Mouse (Mus musculus): Measurements from ENCODE around the gene Lhx2. TPM values are rescaled to one million over a fixed set of nuclear protein-coding genes. Genes with fewer than 3 reads are reported as not detected.

Lhx2 gene
- total RNA-seq (2014; rRNA removed) (82.8 and 87.6 TPM in 2 replicates), polyA plus RNA-seq (2015; fragmentation: Nextera tagmentation; extraction: Ambion mirVana) (43.5 and 45.9 TPM in 2 replicates)

- DNase-seq, result peak; percentile 50
- WGBS, result 2% methylated on average over 62 of the region's 92 CpGs
- TF ChIP-seq CTCF (IDR thresholded peaks at IDR 0.05; ENCODE audit: low read depth), result no peak
Observed at GRCm38 (mm10) chr2:38338990-38339909, at the start of gene Lhx2. Gene Lhx2 (plus strand): TSS chr2:38339281.

DNA sequence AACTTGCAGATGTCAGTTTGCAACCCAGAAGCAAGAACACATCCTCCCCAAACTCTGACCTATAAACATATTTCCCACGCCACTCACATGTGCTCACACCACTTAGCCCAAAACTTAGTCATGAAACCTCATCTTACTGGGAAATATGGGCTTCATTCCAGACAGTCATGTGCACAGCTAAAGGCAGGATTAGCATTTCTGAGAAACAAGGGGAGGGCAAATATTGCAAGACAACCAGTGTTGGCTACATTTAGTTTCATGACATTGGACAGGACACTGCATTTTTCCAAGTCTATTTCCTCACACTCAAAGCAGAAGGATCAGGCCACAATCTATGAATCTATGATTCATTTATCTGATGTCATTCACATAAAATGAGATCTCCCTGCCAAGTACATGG is 47.6 kb upstream of the Lhx2 start:
- 90% methylated on average over 1 of the region's 1 CpGs for WGBS
- no peak overlapping the region for H3K4me3 ChIP-seq (ENCODE audit: low read depth, low read length)
- no peak for TF ChIP-seq CTCF (IDR thresholded peaks at IDR 0.05; ENCODE audit: low read depth)
- H3K36me3 ChIP-seq (ENCODE audit: insufficient read depth), result no peaks in the 10 kb centered on the region
- no peak overlapping the region for H3K4me2 ChIP-seq (ENCODE audit: low read depth)
- H3K4me1 ChIP-seq (ENCODE audit: insufficient read depth), result 0 out of 2 replicates have a peak, but pooled peaks cover 3% of the 10 kb centered on the region
- ATAC-seq, result no peak
- no peak for DNase-seq
- H3K9ac ChIP-seq, result no peak overlapping the region
- no peaks in the 10 kb centered on the region for H3K27me3 ChIP-seq (ENCODE audit: insufficient read depth, low read length)
- no peak overlapping the region for H3K27ac ChIP-seq (ENCODE audit: low read depth, low read length)
- H3K9me3 ChIP-seq (ENCODE audit: low read length), result no peaks in the 10 kb centered on the region

More at GRCm38 (mm10) chr2:38338990-38339909, at the start of gene Lhx2:
- H3K9ac ChIP-seq, result peak within 1 kb of the TSS; percentile 80
- peaks cover 15% of the 10 kb centered on the region; the same call in 1 of the 2 replicates for H3K27me3 ChIP-seq (ENCODE audit: insufficient read depth, low read length)
- H3K4me2 ChIP-seq (ENCODE audit: low read depth), result peak within 1 kb of the TSS; percentile 86
- H3K27ac ChIP-seq (ENCODE audit: low read depth, low read length), result peak within 1 kb of the TSS; percentile 91
- H3K36me3 ChIP-seq (ENCODE audit: insufficient read depth), result no peaks in the 10 kb centered on the region
- no peaks in the 10 kb centered on the region for H3K9me3 ChIP-seq (ENCODE audit: low read length)
- H3K4me1 ChIP-seq (ENCODE audit: insufficient read depth), result no peaks in the 10 kb centered on the region
- peak; percentile 73 for ATAC-seq
- H3K4me3 ChIP-seq (ENCODE audit: low read depth, low read length), result peak within 1 kb of the TSS; percentile 60

- Histone ChIP-seq H3K9ac (no peak overlapping the region), H3K4me2 (ENCODE audit: low read depth) (no peak overlapping the region), H3K9me3 (ENCODE audit: low read length) (no peaks in the 10 kb centered on the region), H3K27me3 (ENCODE audit: insufficient read depth, low read length) (no peaks in the 10 kb centered on the region), H3K4me1 (ENCODE audit: insufficient read depth) (no peaks in the 10 kb centered on the region), H3K27ac (ENCODE audit: low read depth, low read length) (no peak overlapping the region), H3K36me3 (ENCODE audit: insufficient read depth) (no peaks in the 10 kb centered on the region), H3K4me3 (ENCODE audit: low read depth, low read length) (no peak overlapping the region)
- no peak for TF ChIP-seq CTCF (IDR thresholded peaks at IDR 0.05; ENCODE audit: low read depth)
- no peak for DNase-seq
- WGBS, result 86% methylated on average over 4 of the region's 4 CpGs
- ATAC-seq, result no peak
Observed at GRCm38 (mm10) chr2:38295939-38296338, 43.1 kb upstream of the Lhx2 start.

GRCm38 (mm10) chr2:38300941-38301340 is 38.1 kb upstream of the Lhx2 start:
- no peak for TF ChIP-seq CTCF (IDR thresholded peaks at IDR 0.05; ENCODE audit: low read depth)
- no peaks in the 10 kb centered on the region for H3K9me3 ChIP-seq (ENCODE audit: low read length)
- no peak overlapping the region for H3K9ac ChIP-seq
- no peaks in the 10 kb centered on the region for H3K36me3 ChIP-seq (ENCODE audit: insufficient read depth)
- WGBS, result 85% methylated on average over 2 of the region's 2 CpGs
- DNase-seq (no peak), ATAC-seq (no peak)
- no peaks in the 10 kb centered on the region for H3K4me1 ChIP-seq (ENCODE audit: insufficient read depth)
- no peak overlapping the region for H3K27ac ChIP-seq (ENCODE audit: low read depth, low read length)
- no peak overlapping the region for H3K4me2 ChIP-seq (ENCODE audit: low read depth)
- H3K27me3 ChIP-seq (ENCODE audit: insufficient read depth, low read length), result no peaks in the 10 kb centered on the region
- no peak overlapping the region for H3K4me3 ChIP-seq (ENCODE audit: low read depth, low read length)

- no peaks in the 10 kb centered on the region for H3K9me3 ChIP-seq (ENCODE audit: low read length)
- H3K27me3 ChIP-seq (ENCODE audit: insufficient read depth, low read length), result no peaks in the 10 kb centered on the region
- ATAC-seq (no peak), DNase-seq (no peak)
- no peaks in the 10 kb centered on the region for H3K36me3 ChIP-seq (ENCODE audit: insufficient read depth)
- 100% methylated on average over 1 of the region's 1 CpGs for WGBS
- no peak overlapping the region for H3K4me3 ChIP-seq (ENCODE audit: low read depth, low read length)
- TF ChIP-seq CTCF (IDR thresholded peaks at IDR 0.05; ENCODE audit: low read depth), result no peak
- H3K9ac ChIP-seq, result no peak overlapping the region
- H3K4me2 ChIP-seq (ENCODE audit: low read depth), result no peak overlapping the region
- H3K27ac ChIP-seq (ENCODE audit: low read depth, low read length), result no peak overlapping the region
- no peaks in the 10 kb centered on the region for H3K4me1 ChIP-seq (ENCODE audit: insufficient read depth)
Observed at GRCm38 (mm10) chr2:38305152-38305551, 33.9 kb upstream of the Lhx2 start.

- H3K27me3 ChIP-seq (ENCODE audit: insufficient read depth, low read length), result no peaks in the 10 kb centered on the region
- no peaks in the 10 kb centered on the region for H3K9me3 ChIP-seq (ENCODE audit: low read length)
- WGBS, result 38% methylated on average over 3 of the region's 3 CpGs
- TF ChIP-seq CTCF (IDR thresholded peaks at IDR 0.05; ENCODE audit: low read depth), result no peak
- ATAC-seq (no peak), DNase-seq (no peak)
- H3K4me1 ChIP-seq (ENCODE audit: insufficient read depth), result no peaks in the 10 kb centered on the region
- no peaks in the 10 kb centered on the region for H3K36me3 ChIP-seq (ENCODE audit: insufficient read depth)
- no peak overlapping the region for H3K9ac ChIP-seq
- H3K4me3 ChIP-seq (ENCODE audit: low read depth, low read length), result no peak overlapping the region
- no peak overlapping the region for H3K4me2 ChIP-seq (ENCODE audit: low read depth)
- no peak overlapping the region for H3K27ac ChIP-seq (ENCODE audit: low read depth, low read length)
Observed at GRCm38 (mm10) chr2:38312921-38313320, 26.2 kb upstream of the Lhx2 start.

- no peak overlapping the region for H3K4me3 ChIP-seq (ENCODE audit: low read depth, low read length)
- no peaks in the 10 kb centered on the region for H3K36me3 ChIP-seq (ENCODE audit: insufficient read depth)
- no peak overlapping the region for H3K4me2 ChIP-seq (ENCODE audit: low read depth)
- H3K27ac ChIP-seq (ENCODE audit: low read depth, low read length), result no peak overlapping the region
- no peaks in the 10 kb centered on the region for H3K9me3 ChIP-seq (ENCODE audit: low read length)
- 57% methylated on average over 3 of the region's 3 CpGs for WGBS
- no peak overlapping the region for H3K9ac ChIP-seq
- TF ChIP-seq CTCF (IDR thresholded peaks at IDR 0.05; ENCODE audit: low read depth), result no peak
- DNase-seq, result no peak
- no peaks in the 10 kb centered on the region for H3K27me3 ChIP-seq (ENCODE audit: insufficient read depth, low read length)
- no peak for ATAC-seq
- H3K4me1 ChIP-seq (ENCODE audit: insufficient read depth), result no peaks in the 10 kb centered on the region
Observed at GRCm38 (mm10) chr2:38313399-38313798, 25.7 kb upstream of the Lhx2 start.
